Mouse (Mus musculus) lung, postnatal 25 days (tissue): ENCODE results near the gene Pik3c2b.
A peak's percentile ranks its signal among the peaks of the same experiment; 100 is the strongest.
"Not testable (repeated sequence)": the region's sequence is repeated elsewhere in the genome, so short reads cannot be mapped to it uniquely, and the experiment has no call there.

Experiments used
- DNase-seq: peaks from one replicate; pipeline ENCODE4 v3.0.0; 2022; ENCODE audit warnings: low spot score

Pik3c2b gene

GRCm38 (mm10) chr1:133045011-133045860, at the start of gene Pik3c2b:
TSS of gene Pik3c2b (plus strand) at chr1:133045667.
- DNase-seq = no peak

- DNase-seq = no peak
These were observed 45.1 kb upstream of the Pik3c2b start for GRCm38 (mm10) chr1:133000347-133000746.

- DNase-seq = no peak
These were observed 38.9 kb upstream of the Pik3c2b start for GRCm38 (mm10) chr1:133006571-133006970.

- DNase-seq = peak; percentile 28
These were observed 33.3 kb upstream of the Pik3c2b start for GRCm38 (mm10) chr1:133011955-133012841.

- DNase-seq = no peak
These were observed 32.1 kb upstream of the Pik3c2b start for GRCm38 (mm10) chr1:133013331-133013730.

GRCm38 (mm10) chr1:133014196-133014595, 31.3 kb upstream of the Pik3c2b start:
- DNase-seq = no peak

- no peak for DNase-seq
These were observed 28.6 kb upstream of the Pik3c2b start for GRCm38 (mm10) chr1:133016775-133017428.

- no peak for DNase-seq
These were observed 26.9 kb upstream of the Pik3c2b start for GRCm38 (mm10) chr1:133018580-133018979.

- no peak for DNase-seq
These were observed 26.2 kb upstream of the Pik3c2b start for GRCm38 (mm10) chr1:133019312-133019711.

- DNase-seq = no peak
These were observed 25.2 kb upstream of the Pik3c2b start for GRCm38 (mm10) chr1:133020137-133020894.

- no peak for DNase-seq
These were observed 24.1 kb upstream of the Pik3c2b start for GRCm38 (mm10) chr1:133021391-133021790.

GRCm38 (mm10) chr1:133021971-133022370, 23.5 kb upstream of the Pik3c2b start:
- not testable (repeated sequence) for DNase-seq

- DNase-seq = not testable (repeated sequence)
These were observed 21.7 kb upstream of the Pik3c2b start for GRCm38 (mm10) chr1:133023723-133024122.

GRCm38 (mm10) chr1:133024426-133024825, 21.0 kb upstream of the Pik3c2b start:
- no peak for DNase-seq

GRCm38 (mm10) chr1:133025051-133025795, 20.2 kb upstream of the Pik3c2b start:
- DNase-seq = peak; percentile 92

GRCm38 (mm10) chr1:133025796-133026190, 19.7 kb upstream of the Pik3c2b start:
- DNase-seq = not testable (repeated sequence)

- no peak for DNase-seq
These were observed 18.3 kb upstream of the Pik3c2b start for GRCm38 (mm10) chr1:133027126-133027525.

GRCm38 (mm10) chr1:133027980-133028379, 17.5 kb upstream of the Pik3c2b start:
- DNase-seq = no peak

- DNase-seq = no peak
These were observed 15.7 kb upstream of the Pik3c2b start for GRCm38 (mm10) chr1:133029744-133030143.

GRCm38 (mm10) chr1:133030461-133030860, 15.0 kb upstream of the Pik3c2b start, which contains the start of gene Mdm4:
TSS of gene Mdm4 (minus strand) at chr1:133030561.
- DNase-seq = no peak

GRCm38 (mm10) chr1:133032981-133033315, 12.5 kb upstream of the Pik3c2b start:
- DNase-seq = no peak
